Mouse (Mus musculus) liver, embryonic 16.5 days (tissue): Measurements from ENCODE around the gene Spryd3. TPM values are rescaled to one million over a fixed set of nuclear protein-coding genes. Genes with fewer than 3 reads are reported as not detected.

Source experiments
- ATAC-seq: fragments of 200-750 bp; cut with Nextera tagmentation; 2 replicates; pipeline ENCODE4 v1.8.0; 2017; ENCODE audit warnings: low read depth, mild to moderate bottlenecking, moderate number of reproducible peaks, moderate library complexity
- H3K27ac ChIP-seq: fragments of 300-500 bp; sonication (generic); 2 replicates; pipeline ENCODE4 v1.5.1; 2014; ENCODE audit warnings: mild to moderate bottlenecking, low read length
- H3K27me3 ChIP-seq: fragments of 300-500 bp; sonication (generic); 2 replicates; pipeline ENCODE4 v1.6.1; 2014; ENCODE audit warnings: low read depth, low read length, mixed read lengths; ENCODE audit not compliant: control insufficient read depth, insufficient read depth
- H3K36me3 ChIP-seq: fragments of 300-500 bp; sonication (generic); 2 replicates; pipeline ENCODE4 v1.6.1; 2014; ENCODE audit warnings: mild to moderate bottlenecking; ENCODE audit not compliant: control insufficient read depth, insufficient read depth
- H3K4me1 ChIP-seq: fragments of 300-500 bp; sonication (generic); 2 replicates; pipeline ENCODE4 v1.6.1; 2014; ENCODE audit warnings: low read depth, low read length, mixed read lengths; ENCODE audit not compliant: control insufficient read depth
- H3K4me2 ChIP-seq: fragments of 300-500 bp; sonication (generic); 2 replicates; pipeline ENCODE4 v1.6.1; 2014; ENCODE audit warnings: low read depth, low read length, mixed read lengths
- H3K4me3 ChIP-seq: fragments of 300-500 bp; sonication (generic); 2 replicates; pipeline ENCODE4 v1.5.1; 2014; ENCODE audit warnings: low read depth, mild to moderate bottlenecking, low read length
- H3K9ac ChIP-seq: fragments of 300-500 bp; sonication (generic); 2 replicates; pipeline ENCODE4 v1.6.1; 2014; ENCODE audit warnings: low read depth, low read length
- H3K9me3 ChIP-seq: fragments of 300-500 bp; sonication (generic); replicated peaks from 2 replicates; pipeline ENCODE4 v1.6.1; 2016; ENCODE audit warnings: low read length; ENCODE audit not compliant: control insufficient read depth
- WGBS: fragments of 180-500 bp; shearing (Covaris S2); extraction: QIAGEN DNeasy Blood & Tissue Kit; methylation state at CpG from one replicate; pipeline ENCODE4 v1.1.7; 2014; ENCODE audit not compliant: insufficient replicate concordance; 5-methylcytosine and 5-hydroxymethylcytosine counted together
- polyA plus RNA-seq: library from polyadenylated mRNA; unstranded; fragments of >200 nt; fragmentation: Nextera tagmentation; extraction: Ambion mirVana; gene quantifications from 2 replicates; pipeline ENCODE4 v1.2.1, GENCODE M21; 2015

Spryd3 gene
- polyA plus RNA-seq, 1 experiment from 2014 or later, result 14.3 TPM

DNA sequence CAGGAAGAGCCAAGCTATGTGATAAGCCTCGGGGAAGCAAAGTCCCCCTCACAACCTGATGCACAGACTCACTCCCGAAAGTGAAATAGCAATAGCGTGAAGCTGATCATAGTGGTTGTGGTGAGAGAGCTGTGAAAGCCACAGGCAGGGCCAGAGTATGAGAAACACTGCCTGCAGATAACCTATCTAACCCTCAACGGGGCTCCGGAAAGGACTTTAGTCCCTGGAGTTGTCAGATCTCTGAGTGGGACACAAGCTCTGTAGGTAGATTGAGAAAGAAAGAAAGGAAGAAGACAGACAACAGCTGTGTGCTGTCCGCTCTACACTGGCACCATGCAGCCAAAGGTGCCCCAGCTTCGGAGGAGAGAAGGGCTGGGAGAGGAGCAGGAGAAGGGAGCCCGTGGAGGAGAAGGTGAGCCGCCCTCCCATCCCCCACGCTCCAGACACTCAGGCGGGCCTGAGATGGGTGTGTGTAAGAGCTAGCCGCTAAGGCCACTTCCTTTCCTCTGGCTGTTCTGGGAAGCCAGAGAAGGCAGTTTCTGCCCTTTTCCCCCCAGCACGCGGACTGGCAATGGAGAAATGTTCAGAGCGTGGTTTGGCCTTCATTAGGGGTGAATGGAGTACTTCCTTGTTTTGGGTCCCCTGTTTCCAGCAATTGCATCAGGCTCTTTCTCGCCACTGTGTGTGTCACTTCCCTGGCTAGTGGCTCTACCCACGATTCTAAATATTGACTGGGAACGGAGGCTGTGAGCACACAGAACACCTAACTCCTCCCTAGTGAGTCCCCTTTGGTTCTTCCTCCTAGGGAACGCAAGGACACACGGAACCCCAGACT lies 14.5 kb upstream of the Spryd3 start, which contains the start of gene Soat2:
TSS of gene Soat2 (plus strand) at position 226 of the 835 bp plus-strand sequence.
- peaks cover 5% of the 10 kb centered on the region for H3K27me3 ChIP-seq
- no peaks in the 10 kb centered on the region for H3K36me3 ChIP-seq
- H3K27ac ChIP-seq, result peak within 1 kb of the TSS; percentile 75
- peak within 1 kb of the TSS; percentile 60 for H3K4me3 ChIP-seq
- H3K9me3 ChIP-seq, result no peaks in the 10 kb centered on the region
- peak; percentile 73 for ATAC-seq
- 5% methylated on average over 20 of the region's 20 CpGs for WGBS
- H3K4me2 ChIP-seq, result peak within 1 kb of the TSS; percentile 76
- peaks cover 31% of the 10 kb centered on the region for H3K4me1 ChIP-seq
- peak within 1 kb of the TSS; percentile 51 for H3K9ac ChIP-seq

GRCm38 (mm10) chr15:102149561-102149960 lies 13.5 kb upstream of the Spryd3 start:
- 65% methylated on average over 4 of the region's 4 CpGs for WGBS
- ATAC-seq, result peak; percentile 37

DNA sequence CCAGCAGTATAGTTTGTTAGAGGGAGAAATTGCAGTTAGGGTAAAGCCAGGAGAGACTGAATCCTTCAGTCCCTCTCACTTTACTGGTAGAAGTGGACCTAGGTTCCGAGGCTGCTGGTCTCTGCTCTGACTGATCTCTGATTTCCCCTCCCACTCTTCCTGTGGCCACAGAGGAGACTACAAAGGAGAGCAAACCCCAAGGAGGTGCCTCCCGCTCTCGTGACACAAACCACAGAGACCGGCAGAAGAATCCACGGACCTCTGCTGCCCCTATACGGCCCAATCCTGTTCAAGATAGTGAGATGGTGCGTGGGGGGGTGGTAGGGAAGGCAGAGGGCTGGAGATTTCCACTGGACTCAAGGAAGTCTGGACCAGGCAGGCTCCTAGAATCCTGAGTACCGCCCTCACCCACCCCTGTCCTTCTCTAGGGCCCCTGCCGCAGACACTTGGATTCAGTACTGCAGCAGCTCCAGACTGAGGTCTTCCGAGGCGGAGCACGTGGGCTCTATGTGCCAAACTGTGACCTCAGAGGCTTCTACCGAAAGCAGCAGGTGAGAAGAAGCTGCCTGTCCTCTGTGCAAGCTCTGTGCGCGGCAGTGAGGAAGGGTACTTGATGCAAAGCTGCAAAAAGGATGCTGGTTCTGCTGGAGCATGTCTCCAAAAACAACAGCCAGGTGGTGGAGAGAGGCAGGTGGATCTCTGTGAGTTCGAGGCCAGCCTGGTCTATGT lies 11.8 kb upstream of the Spryd3 start:
- Histone ChIP-seq H3K9ac (peak overlapping the region; percentile 34; the same call in 1 of the 2 replicates), H3K4me1 (peaks cover 31% of the 10 kb centered on the region), H3K4me3 (no peak overlapping the region), H3K27ac (no peak overlapping the region), H3K36me3 (no peaks in the 10 kb centered on the region), H3K27me3 (peaks cover 32% of the 10 kb centered on the region), H3K4me2 (no peak overlapping the region), H3K9me3 (no peaks in the 10 kb centered on the region)
- ATAC-seq, result no peak
- WGBS, result 44% methylated on average over 16 of the region's 16 CpGs

More at GRCm38 (mm10) chr15:102149561-102149960, 13.5 kb upstream of the Spryd3 start:
- Histone ChIP-seq H3K4me2 (0 out of 2 replicates have a peak overlapping the region, but pooled peaks have one; percentile 76), H3K27me3 (peaks cover 15% of the 10 kb centered on the region), H3K36me3 (no peaks in the 10 kb centered on the region), H3K4me3 (no peak overlapping the region), H3K9ac (no peak overlapping the region), H3K4me1 (peaks cover 31% of the 10 kb centered on the region), H3K9me3 (no peaks in the 10 kb centered on the region), H3K27ac (peak overlapping the region; percentile 75)

GRCm38 (mm10) chr15:102146882-102147281 lies 10.8 kb upstream of the Spryd3 start:
- H3K27me3 ChIP-seq, result peaks cover 38% of the 10 kb centered on the region
- no peak for ATAC-seq
- no peak overlapping the region for H3K4me2 ChIP-seq
- 6% methylated on average over 1 of the region's 1 CpGs for WGBS
- no peaks in the 10 kb centered on the region for H3K36me3 ChIP-seq
- H3K9ac ChIP-seq, result no peak overlapping the region
- no peak overlapping the region for H3K27ac ChIP-seq
- no peak overlapping the region for H3K4me3 ChIP-seq
- H3K9me3 ChIP-seq, result no peaks in the 10 kb centered on the region
- peaks cover 31% of the 10 kb centered on the region for H3K4me1 ChIP-seq

- no peak overlapping the region for H3K4me2 ChIP-seq
- no peaks in the 10 kb centered on the region for H3K36me3 ChIP-seq
- WGBS, result 50% methylated on average over 5 of the region's 5 CpGs
- peaks cover 38% of the 10 kb centered on the region for H3K27me3 ChIP-seq
- no peak for ATAC-seq
- no peak overlapping the region for H3K9ac ChIP-seq
- H3K27ac ChIP-seq, result no peak overlapping the region
- H3K4me1 ChIP-seq, result peaks cover 28% of the 10 kb centered on the region
- no peak overlapping the region for H3K4me3 ChIP-seq
- H3K9me3 ChIP-seq, result no peaks in the 10 kb centered on the region
Measured at GRCm38 (mm10) chr15:102146089-102146488, 10.1 kb upstream of the Spryd3 start.

GRCm38 (mm10) chr15:102145330-102145729 lies 9.3 kb upstream of the Spryd3 start:
- Histone ChIP-seq H3K9me3 (no peaks in the 10 kb centered on the region), H3K4me1 (peaks cover 21% of the 10 kb centered on the region), H3K36me3 (no peaks in the 10 kb centered on the region), H3K4me2 (no peak overlapping the region), H3K27me3 (peaks cover 38% of the 10 kb centered on the region), H3K9ac (no peak overlapping the region), H3K4me3 (no peak overlapping the region), H3K27ac (no peak overlapping the region)
- ATAC-seq, result no peak
- 77% methylated on average over 10 of the region's 10 CpGs for WGBS

- H3K4me3 ChIP-seq, result peak overlapping the region; percentile 5; the same call in 1 of the 2 replicates
- H3K4me2 ChIP-seq, result peak overlapping the region; percentile 35
- H3K9me3 ChIP-seq, result no peaks in the 10 kb centered on the region
- H3K9ac ChIP-seq, result no peak overlapping the region
- no peak for ATAC-seq
- no peaks in the 10 kb centered on the region for H3K36me3 ChIP-seq
- H3K4me1 ChIP-seq, result peaks cover 15% of the 10 kb centered on the region
- 18% methylated on average over 15 of the region's 19 CpGs for WGBS
- peaks cover 38% of the 10 kb centered on the region for H3K27me3 ChIP-seq
- H3K27ac ChIP-seq, result no peak overlapping the region
Measured at GRCm38 (mm10) chr15:102144726-102145125, 8.7 kb upstream of the Spryd3 start.

DNA sequence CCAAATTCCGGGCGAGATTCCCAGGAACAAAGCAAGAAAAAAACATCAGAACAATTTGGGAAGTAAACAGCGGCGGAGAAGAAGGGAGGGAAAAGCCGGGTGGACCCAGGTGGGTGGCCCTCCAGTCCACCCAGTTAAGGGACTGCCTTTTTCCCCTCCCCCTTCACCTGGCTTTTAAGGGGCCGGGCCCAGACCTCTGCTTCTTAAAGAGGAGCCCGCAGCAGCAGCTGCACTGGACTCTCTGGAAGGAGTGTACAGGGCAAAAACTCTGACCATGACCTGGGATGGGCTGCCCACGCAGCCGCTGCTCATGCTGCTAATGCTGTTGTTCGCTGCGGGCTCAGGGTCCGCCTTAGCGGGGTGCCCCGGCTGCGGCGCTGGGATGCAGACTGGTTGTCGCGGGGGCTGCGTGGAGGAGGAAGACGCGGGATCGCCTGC lies 8.3 kb upstream of the Spryd3 start, which contains the start of gene Igfbp6:
TSS of gene Igfbp6 (plus strand) at position 89 of the 438 bp plus-strand sequence.
- Histone ChIP-seq H3K36me3 (no peaks in the 10 kb centered on the region), H3K4me2 (peak within 1 kb of the TSS; percentile 35), H3K4me1 (peaks cover 13% of the 10 kb centered on the region), H3K9me3 (no peaks in the 10 kb centered on the region), H3K27ac (no peak within 1 kb of the TSS), H3K9ac (no peak within 1 kb of the TSS), H3K27me3 (peaks cover 38% of the 10 kb centered on the region), H3K4me3 (peak within 1 kb of the TSS; percentile 5; the same call in 1 of the 2 replicates)
- ATAC-seq, result 0 out of 2 replicates have a peak, but pooled peaks have one; percentile 19
- WGBS, result 18% methylated on average over 22 of the region's 22 CpGs
